Mouse (Mus musculus) c-Kit-positive CD71-positive TER-119-negative erythroid progenitor cells, embryonic 14.5 days (primary cell): ENCODE data around the gene Aldh1b1.
A peak's percentile ranks its signal among the peaks of the same experiment; 100 is the strongest.

Experiments
- DNase-seq: peaks from one replicate; pipeline ENCODE4 v3.0.0-alpha.2; 2013; ENCODE audit warnings: low read depth

The Aldh1b1 gene

GRCm38 (mm10) chr4:45783671-45784070 is 15.2 kb upstream of the Aldh1b1 start:
- no peak for DNase-seq

GRCm38 (mm10) chr4:45785959-45786358 is 12.9 kb upstream of the Aldh1b1 start:
- no peak for DNase-seq

GRCm38 (mm10) chr4:45786674-45787073 is 12.1 kb upstream of the Aldh1b1 start:
- no peak for DNase-seq

- DNase-seq, result no peak
Measured at GRCm38 (mm10) chr4:45788446-45789081, 10.3 kb upstream of the Aldh1b1 start.

- peak; percentile 28 for DNase-seq
Measured at GRCm38 (mm10) chr4:45789263-45789958, 9.4 kb upstream of the Aldh1b1 start.

GRCm38 (mm10) chr4:45790018-45790417 is 8.8 kb upstream of the Aldh1b1 start:
- DNase-seq, result no peak

- DNase-seq, result no peak
Measured at GRCm38 (mm10) chr4:45795191-45795811, 3.5 kb upstream of the Aldh1b1 start.

GRCm38 (mm10) chr4:45796760-45797159 is 2.1 kb upstream of the Aldh1b1 start:
- DNase-seq, result no peak

- no peak for DNase-seq
Measured at GRCm38 (mm10) chr4:45799956-45800537, 1.2 kb downstream of the Aldh1b1 start.

- DNase-seq, result no peak
Measured at GRCm38 (mm10) chr4:45802900-45803299, 4.1 kb downstream of the Aldh1b1 start.

GRCm38 (mm10) chr4:45808034-45808433 is 9.2 kb downstream of the Aldh1b1 start:
- no peak for DNase-seq

GRCm38 (mm10) chr4:45811250-45811649 is 12.4 kb downstream of the Aldh1b1 start:
- no peak for DNase-seq

- peak; percentile 8 for DNase-seq
Measured at GRCm38 (mm10) chr4:45815542-45815941, 16.7 kb downstream of the Aldh1b1 start.

GRCm38 (mm10) chr4:45818814-45819207 is 20.0 kb downstream of the Aldh1b1 start:
- no peak for DNase-seq

GRCm38 (mm10) chr4:45819208-45819931 is 20.5 kb downstream of the Aldh1b1 start:
- DNase-seq, result no peak

GRCm38 (mm10) chr4:45820074-45820830 is 21.4 kb downstream of the Aldh1b1 start:
- DNase-seq, result peak; percentile 33

GRCm38 (mm10) chr4:45821995-45822394 is 23.2 kb downstream of the Aldh1b1 start:
- DNase-seq, result no peak

- DNase-seq, result no peak
Measured at GRCm38 (mm10) chr4:45822781-45823575, 24.2 kb downstream of the Aldh1b1 start.

GRCm38 (mm10) chr4:45824049-45824760 is 25.4 kb downstream of the Aldh1b1 start:
- no peak for DNase-seq
